Mouse (Mus musculus): ENCODE results near the gene Omt2b. TPM values are rescaled to one million over a fixed set of nuclear protein-coding genes. Genes with fewer than 3 reads are reported as not detected.
"Not testable (repeated sequence)": the region's sequence is repeated elsewhere in the genome, so short reads cannot be mapped to it uniquely, and the experiment has no call there.

The Omt2b gene
- polyA plus RNA-seq (2012; rRNA removed) = not detected in 2 replicates

DNA sequence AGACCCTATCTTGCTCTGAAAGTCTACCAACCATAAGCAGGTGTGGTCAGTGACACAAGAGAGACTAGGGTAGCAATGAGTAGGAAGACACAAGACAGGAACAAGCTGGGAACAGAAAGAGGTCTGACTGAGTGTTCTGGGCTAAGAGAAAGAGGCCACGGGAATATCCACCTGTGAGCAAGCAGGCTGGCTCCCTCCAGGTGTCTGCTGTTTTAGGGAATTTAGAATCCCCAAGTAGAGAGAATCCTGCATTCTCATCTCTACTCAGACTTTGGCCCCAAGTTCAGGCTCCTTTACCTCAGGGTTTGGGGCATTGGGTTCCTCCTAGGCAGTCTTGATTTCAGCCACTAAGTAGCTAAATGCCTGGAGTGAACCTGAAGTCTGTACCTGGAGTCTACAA, at the start of gene Omt2b:
Gene Omt2b, plus strand, starts transcription at position 301 of the 400 bp plus-strand sequence.
- H3K27me3 ChIP-seq (replicated peaks; ENCODE audit: control insufficient read depth, insufficient read depth, low read length); H3K4me3 ChIP-seq (ENCODE audit: insufficient read depth, low read depth, low read length); H3K36me3 ChIP-seq (ENCODE audit: control insufficient read depth, insufficient read depth, low read length); H3K4me1 ChIP-seq (ENCODE audit: control insufficient read depth, insufficient read depth, low read length); H3K27ac ChIP-seq (ENCODE audit: insufficient read depth, low read depth, low read length); DNase-seq: not testable (repeated sequence)
- 87% methylated on average over 1 of the region's 1 CpGs for WGBS

GRCm38 (mm10) chr9:78282002-78282711, 45.2 kb upstream of the Omt2b start:
- H3K36me3 ChIP-seq (ENCODE audit: control insufficient read depth, insufficient read depth, low read length); H3K27me3 ChIP-seq (replicated peaks; ENCODE audit: control insufficient read depth, insufficient read depth, low read length); H3K4me1 ChIP-seq (ENCODE audit: control insufficient read depth, insufficient read depth, low read length); H3K4me3 ChIP-seq (ENCODE audit: insufficient read depth, low read depth, low read length); H3K27ac ChIP-seq (ENCODE audit: insufficient read depth, low read depth, low read length): not testable (repeated sequence)
- DNase-seq = peak; percentile 88
- 45% methylated on average over 4 of the region's 4 CpGs for WGBS

DNA sequence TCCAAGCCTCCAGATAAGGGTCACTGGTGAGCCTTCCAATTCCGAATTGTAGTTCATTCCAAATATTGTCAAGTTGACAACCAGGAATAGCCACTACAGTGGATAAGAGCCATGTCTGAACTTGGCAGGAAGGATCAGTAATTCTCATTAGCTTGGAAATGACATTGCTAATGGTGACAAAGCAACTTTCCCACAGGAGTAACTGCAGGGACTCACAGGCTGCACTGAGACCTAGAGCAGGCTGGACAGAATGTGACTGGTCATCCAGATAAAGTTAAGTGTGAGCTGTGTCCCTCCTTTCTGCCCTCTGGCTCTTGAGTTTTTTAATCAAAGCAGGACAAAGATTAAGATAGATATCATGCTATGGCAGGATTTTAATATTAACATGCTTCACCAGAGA, 38.3 kb upstream of the Omt2b start:
- H3K27ac ChIP-seq (ENCODE audit: insufficient read depth, low read depth, low read length); DNase-seq; H3K4me3 ChIP-seq (ENCODE audit: insufficient read depth, low read depth, low read length); H3K27me3 ChIP-seq (replicated peaks; ENCODE audit: control insufficient read depth, insufficient read depth, low read length); H3K36me3 ChIP-seq (ENCODE audit: control insufficient read depth, insufficient read depth, low read length); H3K4me1 ChIP-seq (ENCODE audit: control insufficient read depth, insufficient read depth, low read length): not testable (repeated sequence)
- WGBS = 42% methylated on average over 1 of the region's 1 CpGs

DNA sequence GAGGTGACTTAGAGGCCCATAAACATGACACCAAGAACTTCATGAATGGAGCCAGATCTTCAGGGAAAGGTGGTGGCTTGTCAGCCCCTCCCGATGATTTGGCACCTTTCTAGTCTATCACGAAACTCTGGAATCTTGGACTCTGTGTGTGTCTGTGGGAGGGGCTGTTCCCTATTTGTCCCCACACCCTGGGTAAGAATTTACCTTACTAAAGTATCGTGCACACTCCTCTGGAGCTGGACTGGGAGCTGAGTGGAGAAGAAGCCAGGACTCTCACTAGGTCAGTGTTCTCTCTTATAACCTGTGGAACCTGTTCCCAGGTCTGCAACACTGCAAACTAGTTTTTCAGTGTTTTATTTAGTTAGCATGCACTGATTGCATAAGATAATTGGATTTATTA, 37.7 kb upstream of the Omt2b start, which contains the start of gene Gm10639:
Gene Gm10639, plus strand, starts transcription at position 201 of the 400 bp plus-strand sequence.
- H3K27ac ChIP-seq (ENCODE audit: insufficient read depth, low read depth, low read length); H3K36me3 ChIP-seq (ENCODE audit: control insufficient read depth, insufficient read depth, low read length); H3K4me3 ChIP-seq (ENCODE audit: insufficient read depth, low read depth, low read length); DNase-seq; H3K27me3 ChIP-seq (replicated peaks; ENCODE audit: control insufficient read depth, insufficient read depth, low read length); H3K4me1 ChIP-seq (ENCODE audit: control insufficient read depth, insufficient read depth, low read length): not testable (repeated sequence)
- WGBS = 49% methylated on average over 3 of the region's 3 CpGs

DNA sequence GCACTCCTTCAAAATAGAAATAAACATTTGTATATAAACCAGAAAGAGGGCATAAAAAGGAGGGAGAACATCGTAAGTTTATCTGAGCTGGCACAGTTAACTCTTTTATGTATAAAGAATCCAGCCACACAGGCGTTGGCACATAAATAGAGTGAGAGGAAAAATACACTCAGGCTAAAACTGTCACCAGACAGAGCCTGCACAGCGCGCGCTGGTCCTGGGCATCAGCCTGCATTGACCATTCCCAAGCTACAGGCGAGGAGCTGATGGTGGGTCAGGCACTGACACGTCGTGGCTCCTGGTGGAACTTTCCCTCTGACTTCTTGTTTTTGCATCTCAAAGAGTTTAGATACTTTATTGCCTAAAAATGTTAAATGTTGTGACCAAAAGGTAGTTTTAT, 34.9 kb upstream of the Omt2b start:
- H3K4me1 ChIP-seq (ENCODE audit: control insufficient read depth, insufficient read depth, low read length); H3K27me3 ChIP-seq (replicated peaks; ENCODE audit: control insufficient read depth, insufficient read depth, low read length); H3K36me3 ChIP-seq (ENCODE audit: control insufficient read depth, insufficient read depth, low read length); DNase-seq; H3K27ac ChIP-seq (ENCODE audit: insufficient read depth, low read depth, low read length); H3K4me3 ChIP-seq (ENCODE audit: insufficient read depth, low read depth, low read length): not testable (repeated sequence)
- 93% methylated on average over 8 of the region's 8 CpGs for WGBS

DNA sequence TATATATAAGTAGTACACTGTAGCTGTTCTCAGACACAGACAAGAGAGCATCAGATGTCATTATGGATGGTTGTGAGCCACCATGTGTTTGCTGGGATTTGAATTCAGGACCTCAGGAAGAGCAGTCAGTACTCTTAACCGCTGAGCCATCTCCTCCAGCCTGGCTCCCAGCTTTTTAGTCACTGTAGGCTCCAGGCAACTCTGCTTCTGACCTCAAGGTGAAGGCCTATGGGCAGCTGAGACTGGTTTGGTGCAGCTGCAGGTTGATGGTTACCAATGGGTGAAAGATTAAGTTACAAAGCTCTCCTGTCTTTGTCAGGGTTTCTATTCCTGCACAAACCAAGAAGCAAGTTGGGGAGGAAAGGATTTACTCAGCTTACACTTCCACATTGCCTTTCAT, 33.7 kb upstream of the Omt2b start:
- WGBS = 39% methylated on average over 1 of the region's 1 CpGs
- H3K27me3 ChIP-seq (replicated peaks; ENCODE audit: control insufficient read depth, insufficient read depth, low read length); H3K4me1 ChIP-seq (ENCODE audit: control insufficient read depth, insufficient read depth, low read length); H3K36me3 ChIP-seq (ENCODE audit: control insufficient read depth, insufficient read depth, low read length); H3K4me3 ChIP-seq (ENCODE audit: insufficient read depth, low read depth, low read length); H3K27ac ChIP-seq (ENCODE audit: insufficient read depth, low read depth, low read length): not testable (repeated sequence)
- DNase-seq = peak; percentile 51

- 46% methylated on average over 7 of the region's 7 CpGs for WGBS
- H3K4me1 ChIP-seq (ENCODE audit: control insufficient read depth, insufficient read depth, low read length); H3K27ac ChIP-seq (ENCODE audit: insufficient read depth, low read depth, low read length); H3K4me3 ChIP-seq (ENCODE audit: insufficient read depth, low read depth, low read length); H3K27me3 ChIP-seq (replicated peaks; ENCODE audit: control insufficient read depth, insufficient read depth, low read length); H3K36me3 ChIP-seq (ENCODE audit: control insufficient read depth, insufficient read depth, low read length): not testable (repeated sequence)
- DNase-seq = peak; percentile 67
These were observed 32.6 kb upstream of the Omt2b start for GRCm38 (mm10) chr9:78294781-78295180.

- not testable (repeated sequence) for H3K36me3 ChIP-seq (ENCODE audit: control insufficient read depth, insufficient read depth, low read length); H3K4me1 ChIP-seq (ENCODE audit: control insufficient read depth, insufficient read depth, low read length); H3K27me3 ChIP-seq (replicated peaks; ENCODE audit: control insufficient read depth, insufficient read depth, low read length); H3K27ac ChIP-seq (ENCODE audit: insufficient read depth, low read depth, low read length); H3K4me3 ChIP-seq (ENCODE audit: insufficient read depth, low read depth, low read length)
- TF ChIP-seq CTCF (conservative IDR thresholded peaks at IDR 0.05; ENCODE audit: insufficient read depth, insufficient read length, low read depth, low read length) = peak; percentile 65
- DNase-seq = peak; percentile 54
- WGBS = 10% methylated on average over 6 of the region's 6 CpGs
These were observed 31.3 kb upstream of the Omt2b start for GRCm38 (mm10) chr9:78296089-78296488.
